Mouse (Mus musculus): ENCODE measurements at regions not wholly inside any gene's neighbourhood (a gene's known extent, or its start where the extent isn't known, plus 50 kb on each side); places are given as distances from the start of the nearest gene placed in this dataset.

DNA sequence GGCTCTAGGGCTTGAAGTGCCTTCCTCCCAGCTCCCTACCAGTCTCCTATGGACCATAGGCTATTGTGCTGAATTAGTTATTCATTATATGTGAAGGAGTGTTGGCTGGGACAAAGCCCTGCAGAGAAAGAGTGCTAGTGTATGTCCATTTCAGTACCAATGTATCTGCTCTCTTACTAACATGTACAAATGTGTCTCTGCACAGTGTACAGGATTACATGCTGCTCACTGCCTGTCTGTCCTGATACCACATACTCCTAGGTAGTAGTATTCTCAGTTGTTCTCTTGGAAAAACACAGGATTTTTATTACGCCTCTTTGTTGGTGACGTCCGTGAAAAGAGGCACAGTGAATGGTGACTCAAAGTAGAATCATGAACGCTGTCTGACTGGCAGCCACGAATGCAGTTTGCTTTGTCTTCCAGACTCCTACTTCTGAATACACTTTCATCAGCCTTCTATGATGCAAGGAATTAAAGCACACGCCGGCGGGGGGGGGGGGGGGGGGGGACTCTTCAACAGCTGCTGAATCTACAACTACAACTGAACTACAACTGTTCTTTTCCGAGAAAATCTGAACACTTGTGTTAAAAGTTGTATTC, 230.6 kb upstream of the Smim15 start:
- TF ChIP-seq CTCF (IDR thresholded peaks at IDR 0.05; ENCODE audit: insufficient read depth, low read depth, low read length) (no peak), POLR2A (IDR thresholded peaks at IDR 0.05; ENCODE audit: insufficient read depth, low read depth, low read length) (no peak)
